Mouse (Mus musculus) midbrain, embryonic 10.5 days (tissue): ENCODE data around the gene Htr2b. TPM values are rescaled to one million over a fixed set of nuclear protein-coding genes. Genes with fewer than 3 reads are reported as not detected.

ENCODE experiments used
- DNase-seq: peaks from one replicate; pipeline ENCODE4 v3.0.0-alpha.2; 2017; ENCODE audit warnings: low spot score
- H3K27ac ChIP-seq: fragments of 300-500 bp; sonication (generic); replicated peaks from 2 replicates; pipeline ENCODE4 v1.5.1; 2016; ENCODE audit warnings: mild to moderate bottlenecking
- H3K27me3 ChIP-seq: fragments of 300-500 bp; sonication (generic); 2 replicates; pipeline ENCODE4 v1.6.1; 2016; ENCODE audit warnings: low read depth, mild to moderate bottlenecking; ENCODE audit not compliant: poor library complexity, severe bottlenecking
- H3K36me3 ChIP-seq: fragments of 300-500 bp; sonication (generic); 2 replicates; pipeline ENCODE4 v1.6.1; 2016; ENCODE audit warnings: mild to moderate bottlenecking, moderate library complexity
- H3K4me1 ChIP-seq: fragments of 300-500 bp; sonication (generic); 2 replicates; pipeline ENCODE4 v1.6.1; 2016
- H3K4me3 ChIP-seq: fragments of 300-500 bp; sonication (generic); 2 replicates; pipeline ENCODE4 v1.5.1; 2016; ENCODE audit warnings: mild to moderate bottlenecking, moderate library complexity
- H3K9me3 ChIP-seq: fragments of 300-500 bp; sonication (generic); replicated peaks from 2 replicates; pipeline ENCODE4 v1.6.1; 2016; ENCODE audit warnings: mild to moderate bottlenecking
- WGBS: fragments of 180-500 bp; shearing (Covaris S2); methylation state at CpG from one replicate; pipeline ENCODE4 v1.1.7; 2016; 5-methylcytosine and 5-hydroxymethylcytosine counted together
- polyA plus RNA-seq: library from polyadenylated mRNA; unstranded; fragments of >200 nt; fragmentation: Nextera tagmentation; extraction: Ambion mirVana; gene quantifications from 2 replicates; pipeline ENCODE4 v1.2.1, GENCODE M21; 2016

Gene Htr2b
- 0.26 and 0.40 TPM in 2 replicates for polyA plus RNA-seq

GRCm38 (mm10) chr1:86111779-86112178 is at the start of gene Htr2b:
Htr2b (minus strand) TSS chr1:86111970.
- peaks cover 4% of the 10 kb centered on the region; the same call in 1 of the 2 replicates for H3K4me1 ChIP-seq
- H3K27me3 ChIP-seq = no peaks in the 10 kb centered on the region
- no peak for DNase-seq
- H3K4me3 ChIP-seq = no peak within 1 kb of the TSS
- H3K9me3 ChIP-seq = no peaks in the 10 kb centered on the region
- H3K36me3 ChIP-seq = peaks cover 26% of the 10 kb centered on the region
- H3K27ac ChIP-seq = no peak within 1 kb of the TSS
- WGBS = 79% methylated on average over 6 of the region's 6 CpGs

GRCm38 (mm10) chr1:86161061-86161460 is 49.3 kb upstream of the Htr2b start:
- H3K27me3 ChIP-seq = no peaks in the 10 kb centered on the region
- peaks cover 2% of the 10 kb centered on the region for H3K4me1 ChIP-seq
- no peak overlapping the region for H3K4me3 ChIP-seq
- DNase-seq = no peak
- H3K36me3 ChIP-seq = peaks cover 74% of the 10 kb centered on the region
- WGBS = 94% methylated on average over 5 of the region's 5 CpGs
- no peaks in the 10 kb centered on the region for H3K9me3 ChIP-seq
- no peak overlapping the region for H3K27ac ChIP-seq

- peaks cover 8% of the 10 kb centered on the region for H3K4me1 ChIP-seq
- H3K36me3 ChIP-seq = peaks cover 68% of the 10 kb centered on the region
- no peak for DNase-seq
- no peak overlapping the region for H3K4me3 ChIP-seq
- no peak overlapping the region for H3K27ac ChIP-seq
- no peaks in the 10 kb centered on the region for H3K9me3 ChIP-seq
- whole genome bisulfite sequencing = 92% methylated on average over 5 of the region's 5 CpGs
- H3K27me3 ChIP-seq = no peaks in the 10 kb centered on the region
Observed at GRCm38 (mm10) chr1:86160479-86160878, 48.7 kb upstream of the Htr2b start.

- no peak overlapping the region for H3K4me3 ChIP-seq
- WGBS = 90% methylated on average over 6 of the region's 6 CpGs
- no peak for DNase-seq
- H3K27ac ChIP-seq = no peak overlapping the region
- H3K9me3 ChIP-seq = no peaks in the 10 kb centered on the region
- H3K27me3 ChIP-seq = no peaks in the 10 kb centered on the region
- peaks cover 64% of the 10 kb centered on the region for H3K36me3 ChIP-seq
- H3K4me1 ChIP-seq = peaks cover 12% of the 10 kb centered on the region
Observed at GRCm38 (mm10) chr1:86160059-86160458, 48.3 kb upstream of the Htr2b start.

- Histone ChIP-seq H3K9me3 (no peaks in the 10 kb centered on the region), H3K27ac (no peak overlapping the region), H3K4me1 (peaks cover 20% of the 10 kb centered on the region), H3K36me3 (peaks cover 32% of the 10 kb centered on the region), H3K4me3 (no peak overlapping the region), H3K27me3 (no peaks in the 10 kb centered on the region)
- no peak for DNase-seq
- 89% methylated on average over 6 of the region's 6 CpGs for WGBS
Observed at GRCm38 (mm10) chr1:86156595-86156994, 44.8 kb upstream of the Htr2b start.

DNA sequence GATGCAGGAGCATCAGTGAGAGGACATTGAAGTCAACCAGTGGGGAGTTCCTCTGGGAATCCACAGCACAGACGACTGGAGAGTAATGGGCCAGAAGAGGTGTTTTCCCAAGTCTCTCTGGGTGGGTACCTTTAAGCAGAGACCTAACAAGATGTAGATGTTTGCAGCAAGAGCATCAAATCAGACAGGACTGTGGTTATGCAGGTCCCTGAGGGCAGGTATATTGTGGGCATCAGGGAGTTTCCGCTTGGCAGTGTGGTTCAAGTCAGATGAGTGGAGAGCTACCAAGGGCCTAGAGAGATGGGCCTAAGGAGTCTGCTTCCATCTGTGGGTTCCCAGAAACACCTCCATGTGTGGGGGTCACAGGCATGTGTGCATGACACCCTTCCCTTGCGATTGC is 44.3 kb upstream of the Htr2b start:
- peaks cover 20% of the 10 kb centered on the region for H3K4me1 ChIP-seq
- 82% methylated on average over 3 of the region's 3 CpGs for WGBS
- no peak overlapping the region for H3K4me3 ChIP-seq
- DNase-seq = no peak
- H3K27ac ChIP-seq = no peak overlapping the region
- no peaks in the 10 kb centered on the region for H3K27me3 ChIP-seq
- H3K9me3 ChIP-seq = no peaks in the 10 kb centered on the region
- peaks cover 26% of the 10 kb centered on the region for H3K36me3 ChIP-seq

- no peaks in the 10 kb centered on the region for H3K27me3 ChIP-seq
- H3K4me1 ChIP-seq = peaks cover 20% of the 10 kb centered on the region
- under 1% methylated on average over 18 of the region's 18 CpGs for WGBS
- H3K9me3 ChIP-seq = no peaks in the 10 kb centered on the region
- H3K4me3 ChIP-seq = peak overlapping the region; percentile 89
- DNase-seq = no peak
- H3K27ac ChIP-seq = peak overlapping the region; percentile 81
- peaks cover 14% of the 10 kb centered on the region; the same call in 1 of the 2 replicates for H3K36me3 ChIP-seq
Observed at GRCm38 (mm10) chr1:86154824-86155164, 43.0 kb upstream of the Htr2b start.

GRCm38 (mm10) chr1:86154133-86154823 is 42.5 kb upstream of the Htr2b start, which contains the start of gene Armc9:
Armc9 (plus strand) TSS chr1:86154780.
- peak within 1 kb of the TSS; percentile 81 for H3K27ac ChIP-seq
- H3K27me3 ChIP-seq = no peaks in the 10 kb centered on the region
- H3K36me3 ChIP-seq = peaks cover 14% of the 10 kb centered on the region; the same call in 1 of the 2 replicates
- H3K4me3 ChIP-seq = peak within 1 kb of the TSS; percentile 89
- 5% methylated on average over 40 of the region's 40 CpGs for WGBS
- peak; percentile 97 for DNase-seq
- no peaks in the 10 kb centered on the region for H3K9me3 ChIP-seq
- peaks cover 20% of the 10 kb centered on the region for H3K4me1 ChIP-seq

DNA sequence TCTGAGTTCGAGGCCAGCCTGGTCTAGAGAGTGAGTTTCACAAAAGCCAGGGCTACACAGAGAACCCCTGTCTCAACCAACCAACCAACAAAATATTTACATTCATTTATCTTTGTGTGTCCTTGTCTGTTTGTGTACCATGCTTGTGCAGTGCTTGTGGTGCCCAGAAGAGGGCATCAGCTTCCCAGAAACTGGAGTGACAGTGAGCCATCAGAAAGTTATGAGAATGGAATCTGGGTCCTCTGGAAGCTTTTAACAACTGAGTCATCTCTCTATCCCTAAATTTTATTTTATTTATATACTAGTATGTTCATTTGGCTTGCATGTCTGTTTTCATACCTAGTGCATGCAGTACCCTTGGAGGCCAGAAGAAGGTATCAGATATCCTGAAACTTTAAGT is 40.8 kb upstream of the Htr2b start:
- Histone ChIP-seq H3K27me3 (no peaks in the 10 kb centered on the region), H3K27ac (no peak overlapping the region), H3K4me3 (no peak overlapping the region), H3K36me3 (peaks cover 7% of the 10 kb centered on the region; the same call in 1 of the 2 replicates), H3K9me3 (no peaks in the 10 kb centered on the region), H3K4me1 (peaks cover 20% of the 10 kb centered on the region)
- no peak for DNase-seq
- 88% methylated on average over 1 of the region's 1 CpGs for whole genome bisulfite sequencing

- 85% methylated on average over 7 of the region's 7 CpGs for WGBS
- no peaks in the 10 kb centered on the region for H3K36me3 ChIP-seq
- no peaks in the 10 kb centered on the region for H3K9me3 ChIP-seq
- no peak overlapping the region for H3K27ac ChIP-seq
- DNase-seq = no peak
- H3K4me1 ChIP-seq = peaks cover 20% of the 10 kb centered on the region
- no peaks in the 10 kb centered on the region for H3K27me3 ChIP-seq
- no peak overlapping the region for H3K4me3 ChIP-seq
Observed at GRCm38 (mm10) chr1:86151376-86151775, 39.6 kb upstream of the Htr2b start.

- no peak overlapping the region for H3K27ac ChIP-seq
- H3K9me3 ChIP-seq = no peaks in the 10 kb centered on the region
- no peak for DNase-seq
- 89% methylated on average over 6 of the region's 6 CpGs for WGBS
- no peak overlapping the region for H3K4me3 ChIP-seq
- H3K36me3 ChIP-seq = no peaks in the 10 kb centered on the region
- no peaks in the 10 kb centered on the region for H3K27me3 ChIP-seq
- peaks cover 17% of the 10 kb centered on the region for H3K4me1 ChIP-seq
Observed at GRCm38 (mm10) chr1:86150929-86151328, 39.2 kb upstream of the Htr2b start.

GRCm38 (mm10) chr1:86148161-86148560 is 36.4 kb upstream of the Htr2b start:
- Histone ChIP-seq H3K4me1 (peaks cover 7% of the 10 kb centered on the region; the same call in 1 of the 2 replicates), H3K9me3 (no peaks in the 10 kb centered on the region), H3K27ac (no peak overlapping the region), H3K27me3 (no peaks in the 10 kb centered on the region), H3K36me3 (peaks cover 2% of the 10 kb centered on the region; the same call in 1 of the 2 replicates), H3K4me3 (no peak overlapping the region)
- 87% methylated on average over 9 of the region's 9 CpGs for WGBS
- no peak for DNase-seq

DNA sequence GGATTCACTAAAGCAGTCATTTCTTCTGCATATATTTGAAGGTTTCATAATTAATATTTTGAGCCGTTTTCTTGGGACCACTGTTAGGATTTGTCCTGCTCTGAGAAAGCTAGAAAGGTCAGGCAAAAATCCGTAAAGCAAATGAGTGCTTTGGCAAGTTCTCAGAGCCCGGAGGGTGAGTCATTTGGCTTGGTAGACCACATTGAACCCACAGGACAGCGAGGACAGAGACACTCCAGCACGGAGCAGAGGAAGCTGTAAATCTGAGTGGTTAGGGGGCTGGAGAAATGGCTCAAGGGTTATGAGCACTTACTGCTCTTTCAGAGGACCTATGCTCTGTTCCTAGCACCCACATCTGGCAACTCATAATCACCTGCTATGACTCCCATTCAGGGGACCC is 35.8 kb upstream of the Htr2b start:
- DNase-seq = no peak
- H3K4me3 ChIP-seq = no peak overlapping the region
- peaks cover 7% of the 10 kb centered on the region; the same call in 1 of the 2 replicates for H3K4me1 ChIP-seq
- H3K27ac ChIP-seq = no peak overlapping the region
- 85% methylated on average over 5 of the region's 5 CpGs for WGBS
- H3K9me3 ChIP-seq = no peaks in the 10 kb centered on the region
- H3K36me3 ChIP-seq = peaks cover 5% of the 10 kb centered on the region
- H3K27me3 ChIP-seq = no peaks in the 10 kb centered on the region
